ENCODE assay signal across 8 mouse cellular contexts in genomic region chr12:76324679-76325431, GRCm38 (mm10). TPM values are rescaled to one million over a fixed set of nuclear protein-coding genes. Genes with fewer than 3 reads are reported as not detected.
DNase-seq lines count a peak whose midpoint lies in the region; ATAC-seq and TF ChIP-seq lines count a peak whose summit lies in the region.

TSS of gene Akap5 (plus strand) at chr12:76324891.

- peak within 1 kb of the TSS; percentile 79 for H3K4me2 ChIP-seq in liver, postnatal 0 days (ENCODE audit: low read depth, low read length)
- H3K4me2 ChIP-seq in neural tube, embryonic 15.5 days: peak within 1 kb of the TSS; percentile 85

- no peak for TF ChIP-seq EP300 in liver, postnatal 0 days (IDR thresholded peaks at IDR 0.05; ENCODE audit: low read depth)

- 4% methylated on average over 53 of the region's 53 CpGs for WGBS in liver, postnatal 0 days (ENCODE audit: insufficient replicate concordance)
- WGBS in neural tube, embryonic 15.5 days: 2% methylated on average over 52 of the region's 53 CpGs
- 7% methylated on average over 53 of the region's 53 CpGs for WGBS in thymus, adult 2 months

- peak within 1 kb of the TSS; percentile 43; the same call in 1 of the 2 replicates for H3K9ac ChIP-seq in liver, postnatal 0 days (replicated peaks)
- H3K9ac ChIP-seq in neural tube, embryonic 15.5 days (replicated peaks): peak within 1 kb of the TSS; percentile 82

- peaks cover 8% of the 10 kb centered on the region for H3K4me1 ChIP-seq in liver, postnatal 0 days (ENCODE audit: insufficient read depth)
- H3K4me1 ChIP-seq in neural tube, embryonic 15.5 days: peaks cover 21% of the 10 kb centered on the region
- peaks cover 8% of the 10 kb centered on the region; the same call in 1 of the 2 replicates for H3K4me1 ChIP-seq in thymus, adult 2 months (replicated peaks; ENCODE audit: control insufficient read depth, insufficient read depth, low read length)

- peaks cover 22% of the 10 kb centered on the region for H3K36me3 ChIP-seq in liver, postnatal 0 days (replicated peaks; ENCODE audit: insufficient read depth, low read length)
- peaks cover 16% of the 10 kb centered on the region; the same call in 1 of the 2 replicates for H3K36me3 ChIP-seq in neural tube, embryonic 15.5 days
- H3K36me3 ChIP-seq in thymus, adult 2 months (ENCODE audit: control insufficient read depth, insufficient read depth, low read length): no peaks in the 10 kb centered on the region

- TF ChIP-seq POLR2A in thymus, adult 2 months (IDR thresholded peaks at IDR 0.05; ENCODE audit: control insufficient read depth, extremely low read depth, insufficient read depth, low read length, poor library complexity): no peak

- ATAC-seq in liver, postnatal 0 days: peak; percentile 73
- ATAC-seq in neural tube, embryonic 15.5 days (ENCODE audit: low FRiP score): peak; percentile 99

- DNase-seq in spleen, adult 18-20 months: peak; percentile 36 to 52
- DNase-seq in spleen, adult 12 weeks (ENCODE audit: low spot score): no peak
- DNase-seq in embryo, embryonic 11.5 days (ENCODE audit: low read depth, low spot score): peak; percentile 72
- peak; percentile 28 for DNase-seq in heart, adult 8-10 months (ENCODE audit: low spot score)
- DNase-seq in kidney, postnatal 14 days: peak; percentile 68
- DNase-seq in liver, postnatal 0 days: peak; percentile 64
- DNase-seq in thymus, adult 2 months: peak; percentile 57

- H3K27me3 ChIP-seq in liver, postnatal 0 days (ENCODE audit: insufficient read depth, low read length): no peaks in the 10 kb centered on the region
- H3K27me3 ChIP-seq in neural tube, embryonic 15.5 days (replicated peaks): no peaks in the 10 kb centered on the region
- H3K27me3 ChIP-seq in thymus, adult 2 months (ENCODE audit: control insufficient read depth, insufficient read depth, low read length): no peaks in the 10 kb centered on the region

- H3K4me3 ChIP-seq in liver, postnatal 0 days (ENCODE audit: low read depth, low read length): peak within 1 kb of the TSS; percentile 46
- peak within 1 kb of the TSS; percentile 66 for H3K4me3 ChIP-seq in neural tube, embryonic 15.5 days (replicated peaks)
- peak within 1 kb of the TSS; percentile 46 for H3K4me3 ChIP-seq in thymus, adult 2 months (ENCODE audit: control insufficient read depth, insufficient read depth, low read length)

- no peak within 1 kb of the TSS for H3K27ac ChIP-seq in liver, postnatal 0 days (ENCODE audit: low read depth)
- H3K27ac ChIP-seq in neural tube, embryonic 15.5 days (replicated peaks): peak within 1 kb of the TSS; percentile 78
- H3K27ac ChIP-seq in thymus, adult 2 months (ENCODE audit: control insufficient read depth, insufficient read depth, low read length): no peak within 1 kb of the TSS

- no peak for TF ChIP-seq CTCF in liver, postnatal 0 days (IDR thresholded peaks at IDR 0.05; ENCODE audit: low read depth)
- no peak for TF ChIP-seq CTCF in thymus, adult 2 months (IDR thresholded peaks at IDR 0.05; ENCODE audit: borderline replicate concordance, control insufficient read depth, extremely low read depth, insufficient read depth, low read length, poor library complexity)

- no peaks in the 10 kb centered on the region for H3K9me3 ChIP-seq in liver, postnatal 0 days (ENCODE audit: low read length)
- H3K9me3 ChIP-seq in neural tube, embryonic 15.5 days (replicated peaks): no peaks in the 10 kb centered on the region

RNA-seq across cellular contexts. Expression of gene Akap5, which starts in this region (rescaled TPM):
- total RNA-seq in heart, adult 8-10 months (2022): 1 to 10 TPM in 3 of 4 experiments, under 1 TPM in 1; 0.90 to 3.0 (median 1.5) TPM
- 0.20 and 0.22 TPM in 2 replicates for polyA plus RNA-seq in liver, postnatal 0 days (2015; fragmentation: Nextera tagmentation; extraction: Ambion mirVana)
- polyA plus RNA-seq in neural tube, embryonic 15.5 days (2015; fragmentation: Nextera tagmentation; extraction: Ambion mirVana): 11.9 and 12.6 TPM in 2 replicates
- 0.08 and 0.16 TPM in 2 replicates for polyA plus RNA-seq in thymus, adult 2 months (2012; rRNA removed)

Comparison
In these comparisons a context has a peak if more than half of its experiments do, and no peak if none do; other contexts are left out.
1. RNA of gene Akap5 (polyA plus RNA-seq): 11.9 to 12.6 TPM in neural tube, embryonic 15.5 days; 0.20 to 0.22 TPM in liver, postnatal 0 days and 0.08 to 0.16 TPM in thymus, adult 2 months; every median in the first group is over 10 times any median in the second.
2. Peak in DNase-seq, ATAC-seq, H3K4me3 ChIP-seq, H3K9ac ChIP-seq and H3K4me2 ChIP-seq in liver, postnatal 0 days; RNA of the gene not detected or under 1 TPM.
3. Peak in DNase-seq and H3K4me3 ChIP-seq in thymus, adult 2 months; RNA of the gene not detected or under 1 TPM.
4. Peak in every context shown above with its lines, with median percentiles within 50 percentile points of each other: H3K4me3 ChIP-seq.